Mouse (Mus musculus) mouse embryonic stem cell (cell line): ENCODE measurements at regions not wholly inside any gene's neighbourhood (a gene's known extent, or its start where the extent isn't known, plus 50 kb on each side); places are given as distances from the start of the nearest gene placed in this dataset.
"Not testable (repeated sequence)": the region's sequence is repeated elsewhere in the genome, so short reads cannot be mapped to it uniquely, and the experiment has no call there.

Source experiments
- in situ Hi-C, 2 experiments: fragments of 300-500 bp; cut with MboI; formaldehyde crosslinking; loops; 1 replicate in 1 of 2; 3 replicates in 1 of 2; pipeline ENCODE4 v1.14.3; 2019 to 2020; ENCODE audit warnings: low sequenced_read_pairs in 2 of 2, low pct_unique_long_range_greater_than_20kb in 1 of 2, mixed read lengths in 1 of 2; ENCODE audit not compliant: unreplicated experiment in 1 of 2

DNA sequence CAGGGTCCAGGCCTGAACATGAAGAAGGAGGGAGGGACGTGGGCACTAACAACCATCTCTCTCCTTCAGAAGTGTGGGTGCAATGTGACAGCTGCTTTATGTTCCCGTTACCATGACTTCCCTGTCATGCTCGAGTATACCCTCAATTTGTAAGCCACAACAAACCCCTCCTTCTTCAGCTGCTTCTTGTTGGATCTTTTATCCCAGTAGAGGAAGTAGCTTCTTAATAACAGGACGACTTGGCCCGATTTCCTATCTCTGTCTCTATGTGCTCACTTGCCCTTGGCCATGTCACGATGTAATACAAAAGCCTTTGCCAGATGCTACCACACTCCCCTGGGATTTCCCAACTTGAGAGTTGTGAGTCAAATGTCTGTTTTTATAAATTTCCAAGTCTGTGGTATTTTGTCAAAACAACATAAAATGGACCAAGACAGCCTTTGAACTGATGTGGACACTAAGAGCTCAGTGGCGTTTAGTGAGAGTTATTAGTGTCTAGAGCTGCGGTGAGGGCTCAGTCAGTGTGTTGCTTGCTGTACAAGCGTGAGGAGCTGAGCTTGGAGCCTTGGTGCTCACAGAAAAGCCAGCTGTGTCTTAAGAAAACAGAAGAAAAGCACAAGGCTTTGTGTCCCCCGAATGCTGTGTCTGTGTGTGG lies 138.8 kb upstream of the Ddhd1 start:
- in situ Hi-C loops, result loop anchor here in 1 of 2 experiments (25.0 kb wide), 1 partner anchor 384 kb away; the partner anchor contains the start of gene Gnpnat1

DNA sequence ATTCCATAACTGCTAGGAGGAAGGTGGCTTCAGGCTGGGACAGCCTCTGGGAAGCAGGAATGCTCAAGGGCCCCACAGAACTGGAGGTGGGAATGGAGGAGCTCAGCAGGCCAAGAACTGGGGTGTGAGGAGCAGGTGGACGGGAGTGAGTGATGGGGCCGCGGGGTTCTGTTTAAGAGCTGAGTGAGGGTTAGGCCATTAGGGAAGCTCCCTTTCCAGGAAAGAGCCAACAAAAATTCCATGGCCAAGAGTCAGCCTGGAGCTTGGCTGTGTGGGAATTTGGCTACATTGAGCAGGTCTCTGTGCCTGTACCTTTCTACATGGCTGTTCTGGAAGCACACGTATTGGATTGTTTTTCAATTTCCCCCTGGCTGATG lies 139.4 kb upstream of the Ddhd1 start:
- in situ Hi-C loops, result loop anchor here in 1 of 2 experiments (25.0 kb wide), 1 partner anchor 385 kb away; the partner anchor contains the start of gene Gnpnat1

DNA sequence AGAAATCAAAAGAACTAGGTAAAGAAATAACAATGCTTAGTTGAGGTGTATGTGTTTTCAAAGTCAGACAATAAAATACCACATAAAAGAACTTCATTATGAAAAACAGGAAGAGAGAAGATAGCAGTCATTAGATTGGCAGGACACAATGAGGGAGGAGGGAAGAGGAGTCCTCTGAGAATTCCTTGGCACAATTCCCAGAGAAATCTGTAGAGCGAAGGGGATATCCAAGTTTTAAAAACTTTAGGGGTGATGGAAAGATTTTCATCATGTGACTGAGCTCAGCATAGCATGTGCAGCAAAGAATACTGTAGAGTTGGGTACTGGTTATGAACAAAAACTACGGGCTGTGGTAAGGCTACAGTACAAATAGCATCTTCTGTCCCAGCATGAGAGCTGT lies 141.3 kb upstream of the Ddhd1 start:
- in situ Hi-C loops, result loop anchor here in 1 of 2 experiments (25.0 kb wide), 1 partner anchor 387 kb away; the partner anchor contains the start of gene Gnpnat1

DNA sequence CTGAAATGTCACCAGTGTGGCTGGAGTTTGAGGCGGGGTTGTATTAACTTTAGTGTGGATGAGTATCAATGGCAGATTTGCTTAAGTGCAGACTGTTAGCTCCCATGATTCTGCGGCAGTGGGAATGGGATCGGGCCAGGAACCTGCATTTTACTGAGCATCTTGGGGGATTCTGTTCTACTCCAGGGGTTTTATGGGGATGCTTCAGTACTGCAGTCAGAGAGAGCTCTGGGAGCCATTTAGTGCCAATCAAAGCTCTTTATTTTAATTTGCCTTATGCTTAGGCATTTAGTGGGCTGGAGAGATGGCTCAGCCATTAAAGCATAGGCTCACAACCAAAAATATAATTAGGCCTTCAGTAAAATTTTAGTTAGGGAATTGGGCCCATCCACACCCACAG lies 148.0 kb upstream of the Ddhd1 start:
- in situ Hi-C loops, result no loop called here

DNA sequence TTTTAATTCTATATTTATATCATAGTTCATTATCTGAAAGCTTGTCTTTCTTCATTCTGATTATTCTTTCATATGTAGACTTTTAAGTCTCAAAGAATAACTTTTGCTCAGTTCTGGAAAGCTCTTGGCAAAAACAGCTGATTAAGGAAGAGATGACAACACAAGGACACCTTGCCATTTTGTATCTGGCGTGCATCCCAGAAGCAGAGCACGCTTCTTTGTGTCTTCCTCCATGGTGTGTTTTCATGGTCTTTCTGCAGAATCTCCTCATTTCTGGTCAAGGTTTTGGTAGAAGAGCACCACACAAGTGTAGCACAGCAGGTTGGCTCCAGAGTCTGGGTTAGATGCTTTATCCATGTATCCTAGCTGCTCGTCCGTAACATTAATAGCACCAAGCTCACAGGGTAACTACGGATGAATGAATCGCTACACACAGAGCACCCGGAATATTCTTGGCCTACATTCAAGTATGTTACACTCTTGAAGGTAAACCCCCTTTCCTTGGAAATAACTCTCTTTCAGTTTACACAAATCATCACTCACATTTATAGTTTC lies 148.9 kb upstream of the Ddhd1 start:
- in situ Hi-C loops, result no loop called here

DNA sequence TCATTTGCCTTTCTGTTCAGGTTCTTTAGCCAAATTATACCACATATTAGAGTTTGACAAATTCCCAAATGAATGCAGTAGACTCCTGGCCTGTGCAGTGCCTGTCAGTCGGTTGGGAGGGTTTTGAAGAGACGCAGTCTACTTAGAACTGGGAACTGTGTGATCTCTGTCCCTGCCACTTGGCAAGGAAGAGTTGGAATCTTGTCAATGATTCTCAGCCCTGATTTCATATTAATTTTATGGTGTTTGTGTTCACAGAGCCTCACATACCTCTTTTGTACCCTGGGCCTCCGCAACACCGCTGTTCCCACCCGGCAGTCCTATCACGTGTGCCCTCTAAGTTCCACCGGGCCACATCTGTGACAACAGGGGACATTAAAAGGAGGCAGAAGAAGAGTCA lies 149.8 kb upstream of the Ddhd1 start:
- in situ Hi-C loops, result no loop called here

DNA sequence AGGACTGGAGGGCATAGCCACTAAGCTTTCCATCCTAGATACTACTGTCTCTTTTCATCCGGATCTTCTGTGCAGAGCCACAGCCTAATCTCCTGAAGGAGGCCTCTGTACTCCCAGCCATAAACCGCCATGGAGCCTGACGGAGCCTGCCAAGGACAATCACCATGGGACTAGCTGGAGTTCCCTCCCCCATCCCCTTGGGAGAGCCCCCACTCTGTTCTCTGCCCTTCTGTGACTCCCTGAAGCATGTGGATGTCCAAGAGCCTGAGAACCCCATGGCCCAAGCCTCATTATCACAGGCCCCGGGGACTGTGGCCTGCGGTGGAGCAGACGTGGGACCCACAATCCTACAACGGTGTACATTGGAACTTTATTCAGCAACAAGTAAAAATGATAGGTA lies 151.5 kb upstream of the Ddhd1 start:
- in situ Hi-C loops, result no loop called here

DNA sequence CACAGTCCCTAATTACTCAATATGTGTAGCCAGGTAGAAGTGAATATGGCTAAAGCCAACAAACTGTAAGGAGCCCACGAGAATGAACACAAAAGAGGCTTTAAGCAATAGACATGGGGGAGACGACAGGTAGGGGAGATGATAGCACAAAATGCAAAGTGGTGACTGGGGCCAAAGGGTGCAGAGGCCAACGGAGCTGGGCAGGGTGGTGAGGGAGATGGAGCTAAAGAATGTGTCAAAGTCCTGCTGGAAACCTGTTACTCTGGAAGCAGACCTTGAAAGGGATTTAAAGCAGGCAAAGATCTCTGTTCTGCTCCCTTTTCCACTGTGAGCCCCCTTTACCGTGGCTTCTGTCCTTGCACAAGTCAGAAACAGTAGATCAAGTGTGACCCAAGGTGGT lies 152.2 kb upstream of the Ddhd1 start:
- in situ Hi-C loops, result no loop called here

DNA sequence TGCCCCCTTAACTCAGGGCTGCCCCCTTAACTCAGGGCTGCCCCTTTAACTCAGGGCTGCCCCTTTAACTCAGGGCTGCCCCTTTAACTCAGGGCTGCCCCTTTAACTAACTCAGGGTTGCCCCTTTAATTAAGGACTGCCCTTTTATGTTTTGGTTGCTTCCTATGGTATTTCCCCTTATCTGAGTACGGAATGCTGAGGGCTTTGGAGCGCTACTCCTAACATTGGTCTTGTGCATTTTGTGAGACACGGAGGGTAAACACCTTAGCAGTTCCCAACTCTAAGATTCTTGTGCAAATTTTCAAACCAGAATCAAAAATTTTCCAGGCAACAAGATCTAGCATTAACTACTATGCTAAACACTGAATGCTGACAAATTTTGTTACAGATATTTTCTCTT lies 152.7 kb upstream of the Ddhd1 start:
- in situ Hi-C loops, result no loop called here

GRCm38 (mm10) chr14:45815598-45815997 lies 157.7 kb upstream of the Ddhd1 start:
- in situ Hi-C loops, result no loop called here

- in situ Hi-C loops, result not testable (repeated sequence)
Measured at GRCm38 (mm10) chr14:45816611-45817010, 158.7 kb upstream of the Ddhd1 start.

DNA sequence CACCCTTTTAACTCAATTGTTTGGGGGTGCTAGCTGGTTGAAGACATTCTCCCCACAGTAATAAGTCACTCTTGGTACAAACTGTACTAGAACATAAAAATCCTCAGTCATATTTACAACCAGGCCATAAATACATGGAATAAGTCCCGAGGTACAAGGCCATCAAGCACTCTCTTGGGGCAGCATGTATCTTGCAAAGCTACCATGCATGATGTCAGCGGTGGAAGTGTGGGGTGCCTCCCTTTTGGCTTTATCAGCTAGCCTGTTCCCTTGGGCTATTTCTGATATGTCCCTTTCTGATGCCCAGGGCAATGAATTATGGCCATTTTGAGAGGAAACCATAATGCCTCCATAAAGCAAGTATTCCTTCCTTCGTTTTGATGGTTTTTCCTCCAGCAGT lies 159.8 kb upstream of the Ddhd1 start:
- in situ Hi-C loops, result no loop called here

DNA sequence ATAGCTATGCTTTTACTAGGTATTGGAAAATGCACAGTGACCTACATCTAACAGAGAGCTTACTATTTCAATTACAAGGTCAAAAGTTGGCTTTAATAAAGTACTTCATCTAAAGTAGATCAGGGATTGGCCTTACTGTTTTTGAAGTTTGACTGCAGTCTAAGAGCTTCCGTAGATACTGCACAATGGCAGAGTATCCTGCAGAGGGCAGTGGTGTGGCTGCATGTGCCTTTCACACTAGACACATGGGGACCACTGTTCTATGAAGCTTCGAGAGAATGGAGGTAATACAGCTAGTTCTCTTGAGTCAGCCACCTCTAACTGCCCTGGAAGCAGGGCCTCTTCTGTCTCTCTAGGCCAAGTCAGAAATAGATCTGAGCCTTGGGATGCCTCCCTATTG lies 166.7 kb upstream of the Ddhd1 start:
- in situ Hi-C loops, result loop anchor here in 1 of 2 experiments (10.0 kb wide), 1 partner anchor 80 kb away; no protein-coding TSS in a partner anchor

GRCm38 (mm10) chr14:45826023-45826422 lies 168.1 kb upstream of the Ddhd1 start:
- in situ Hi-C loops, result loop anchor here in 1 of 2 experiments (10.0 kb wide), 1 partner anchor 79 kb away; no protein-coding TSS in a partner anchor

- in situ Hi-C loops, result loop anchor here in 1 of 2 experiments (10.0 kb wide), 1 partner anchor 78 kb away; no protein-coding TSS in a partner anchor
Measured at GRCm38 (mm10) chr14:45827096-45827495, 169.2 kb upstream of the Ddhd1 start.

DNA sequence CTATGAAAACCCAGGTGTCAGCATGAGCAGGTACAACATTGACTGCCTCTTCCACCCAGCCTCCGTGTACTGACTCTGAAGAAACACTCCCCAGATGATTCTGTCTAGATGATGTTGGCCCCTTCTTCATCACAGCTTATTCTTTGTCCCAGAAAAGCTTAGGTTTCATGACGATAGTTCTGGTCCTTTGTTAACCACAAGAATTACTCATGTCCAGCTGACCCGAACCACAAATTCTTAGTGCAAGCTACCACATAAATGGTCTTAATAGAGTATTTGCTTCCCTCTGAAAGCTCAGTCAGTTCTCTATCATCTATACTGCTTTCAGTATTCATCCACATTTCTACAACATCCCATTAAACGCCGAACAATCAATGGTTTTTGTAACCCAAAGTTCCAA lies 172.5 kb upstream of the Ddhd1 start:
- in situ Hi-C loops, result no loop called here

DNA sequence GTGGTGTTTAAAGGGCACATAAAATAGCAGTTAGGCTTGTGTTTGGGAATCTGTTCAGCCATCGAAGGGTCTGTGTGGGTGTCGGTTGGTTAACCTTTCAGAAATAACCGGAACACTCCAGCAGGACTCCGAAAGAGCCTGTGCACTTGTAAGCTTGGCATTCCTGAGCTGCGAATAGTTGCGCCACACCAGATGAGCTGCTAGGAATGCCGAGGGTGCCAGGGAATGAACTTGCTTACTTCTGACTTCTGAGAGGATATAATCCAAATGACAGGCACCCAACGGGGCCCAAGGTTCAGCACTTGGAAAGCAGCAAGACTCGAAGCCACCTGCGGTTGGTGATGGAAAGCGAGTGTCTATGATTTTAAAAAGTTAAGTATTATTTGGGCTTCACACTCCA lies 179.1 kb upstream of the Ddhd1 start:
- in situ Hi-C loops, result no loop called here

- in situ Hi-C loops, result no loop called here
Measured at GRCm38 (mm10) chr14:45843829-45844228, 185.9 kb upstream of the Ddhd1 start.

DNA sequence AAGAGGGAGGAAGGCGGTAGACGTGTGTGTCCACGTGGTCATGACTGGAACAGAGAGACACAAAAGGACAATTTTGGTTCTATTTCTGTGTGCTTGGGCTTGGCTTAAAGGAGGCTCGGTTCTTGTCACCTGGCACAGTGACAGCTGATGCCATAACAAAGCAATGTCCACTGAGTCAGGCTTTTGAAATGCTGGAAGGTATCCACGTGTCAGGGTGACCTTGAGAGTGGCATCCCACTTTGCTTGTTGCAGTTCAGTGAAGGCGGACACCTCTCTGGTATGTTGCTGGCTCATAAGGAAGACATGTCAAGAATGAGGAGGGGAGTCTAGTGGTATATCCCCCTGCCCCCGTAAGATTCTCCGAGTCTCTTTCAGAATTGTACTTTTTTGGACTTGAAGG lies 192.6 kb upstream of the Ddhd1 start:
- in situ Hi-C loops, result no loop called here

DNA sequence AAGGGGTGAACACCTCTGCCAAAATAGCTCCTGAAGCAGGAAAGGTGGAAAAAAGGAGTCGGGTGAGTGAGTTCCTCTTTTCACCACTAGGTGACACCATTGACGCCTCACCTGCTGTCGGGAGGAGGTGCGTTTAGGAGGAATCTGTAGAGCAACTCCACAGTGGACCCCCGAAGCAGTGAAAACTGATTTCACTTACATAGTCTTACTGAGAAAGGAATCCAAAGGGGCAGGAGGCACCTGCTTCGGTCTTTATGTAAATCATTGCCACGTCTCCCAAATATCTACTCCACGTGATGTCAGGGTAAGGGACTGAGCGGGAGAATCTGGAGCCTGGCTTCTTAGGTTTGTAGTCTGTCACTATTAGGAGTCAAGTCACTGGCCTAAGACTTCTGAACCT lies 220.5 kb upstream of the Ddhd1 start:
- in situ Hi-C loops, result no loop called here
